Mouse (Mus musculus): ENCODE data around the gene Erg28. TPM values are rescaled to one million over a fixed set of nuclear protein-coding genes. Genes with fewer than 3 reads are reported as not detected.

Erg28 gene
- polyA plus RNA-seq (2015; fragmentation: Nextera tagmentation; extraction: Ambion mirVana) = 121 and 128 TPM in 2 replicates

DNA sequence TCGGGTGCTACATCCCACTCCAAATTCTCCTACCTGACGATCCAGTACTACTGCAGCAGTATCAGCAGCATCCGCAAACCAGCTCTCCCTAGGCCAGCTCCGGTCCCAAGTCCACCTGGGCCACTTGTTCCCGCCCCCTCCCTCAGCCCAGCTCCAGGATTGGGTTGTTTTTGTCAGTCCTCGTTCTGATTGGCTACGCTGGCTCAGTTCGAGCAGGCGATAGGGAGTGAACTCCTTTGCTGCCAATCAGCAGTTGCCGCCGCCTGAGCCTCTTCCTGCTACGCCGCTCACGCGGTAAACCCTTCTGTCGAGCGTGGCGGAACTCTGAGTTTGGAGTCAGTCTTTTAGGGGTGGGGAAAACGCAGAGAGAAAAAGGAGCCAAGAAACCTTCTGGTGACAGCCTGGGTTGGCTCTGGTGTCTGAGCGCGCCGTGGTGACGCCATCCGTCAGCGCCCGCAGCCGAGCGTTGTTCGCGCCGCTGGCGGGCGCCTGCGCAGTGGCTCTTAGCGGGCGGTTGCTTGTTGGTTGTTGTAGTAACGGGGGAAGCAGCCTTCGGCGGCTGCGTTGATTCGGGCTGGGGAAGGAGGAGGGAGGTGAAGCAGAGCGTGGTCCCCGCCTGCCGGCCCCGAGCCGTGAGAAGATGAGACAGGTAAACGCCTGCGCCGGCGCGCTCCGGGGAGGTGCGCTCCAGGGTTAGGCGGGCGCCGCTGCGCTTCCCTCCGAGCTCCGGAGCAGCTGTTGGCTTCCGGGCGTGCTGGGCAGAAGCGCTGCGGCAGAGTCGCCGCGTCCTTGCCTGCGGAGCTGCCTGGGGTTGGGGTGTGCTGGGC is at the start of gene Erg28, which contains the start of gene Ttll5:
TSS of gene Erg28 (minus strand) at position 113 of the 827 bp plus-strand sequence.
TSS of gene Ttll5 (plus strand) at position 222 of the 827 bp plus-strand sequence.

Other genes starting within 250 kb of the Erg28 start
- gene Jdp2, start 225.5 kb downstream of the Erg28 start, polyA plus RNA-seq (2015; fragmentation: Nextera tagmentation; extraction: Ambion mirVana) = 1.5 and 1.7 TPM in 2 replicates
- 1.1 and 1.4 TPM in 2 replicates for gene Batf, start 137.9 kb downstream of the Erg28 start, polyA plus RNA-seq (2015; fragmentation: Nextera tagmentation; extraction: Ambion mirVana)
- gene Flvcr2, start 78.0 kb downstream of the Erg28 start, polyA plus RNA-seq (2015; fragmentation: Nextera tagmentation; extraction: Ambion mirVana) = 4.7 and 4.8 TPM in 2 replicates
- 8.5 and 10.2 TPM in 2 replicates for gene Ttll5, start 109 bp upstream of the Erg28 start, polyA plus RNA-seq (2015; fragmentation: Nextera tagmentation; extraction: Ambion mirVana)

Data from neural tube, postnatal 0 days (tissue).